Mouse (Mus musculus): ENCODE measurements around the gene Sar1a. TPM values are rescaled to one million over a fixed set of nuclear protein-coding genes. Genes with fewer than 3 reads are reported as not detected.

The Sar1a gene
- polyA plus RNA-seq, 1 experiment from 2014 or later: 273 TPM

DNA sequence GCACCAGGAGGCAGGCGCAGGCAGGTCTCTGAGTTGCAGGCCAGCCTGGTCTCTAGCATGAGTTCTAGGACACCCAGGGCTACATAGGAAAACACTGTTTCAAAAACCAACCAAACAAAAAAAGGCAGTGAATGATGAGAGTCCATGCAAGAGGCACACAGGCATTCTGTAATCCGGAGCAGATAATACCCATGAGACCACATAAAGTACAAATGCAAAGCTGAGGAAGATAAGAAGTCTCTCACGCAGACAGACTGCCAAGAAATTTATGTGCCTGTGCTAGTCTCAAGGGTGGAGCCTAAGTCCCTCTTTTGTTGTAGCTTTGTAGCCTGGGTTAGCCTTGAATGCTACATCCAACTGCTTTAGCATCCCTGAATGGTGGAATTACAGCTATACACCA, 14.4 kb upstream of the Sar1a start:
- Histone ChIP-seq H3K4me1 (ENCODE audit: control insufficient read depth, insufficient read depth, low read length) (no peaks in the 10 kb centered on the region), H3K27ac (replicated peaks; ENCODE audit: low read depth, low read length) (no peak overlapping the region), H3K9ac (replicated peaks; ENCODE audit: low read length) (no peak overlapping the region), H3K9me3 (replicated peaks; ENCODE audit: control insufficient read depth, low read length) (no peaks in the 10 kb centered on the region), H3K27me3 (ENCODE audit: control insufficient read depth, insufficient read depth, low read length) (no peaks in the 10 kb centered on the region), H3K4me2 (ENCODE audit: low read depth, low read length) (no peak overlapping the region), H3K36me3 (replicated peaks; ENCODE audit: control insufficient read depth, insufficient read depth, low read depth, low read length) (peaks cover 8% of the 10 kb centered on the region), H3K4me3 (ENCODE audit: low read depth, low read length) (no peak overlapping the region)
- ATAC-seq (replicated peaks; ENCODE audit: insufficient number of reproducible peaks, low FRiP score, low TSS enrichment, low read depth) (no peak), DNase-seq (ENCODE audit: low spot score) (no peak)
- 95% methylated on average over 3 of the region's 3 CpGs for WGBS

DNA sequence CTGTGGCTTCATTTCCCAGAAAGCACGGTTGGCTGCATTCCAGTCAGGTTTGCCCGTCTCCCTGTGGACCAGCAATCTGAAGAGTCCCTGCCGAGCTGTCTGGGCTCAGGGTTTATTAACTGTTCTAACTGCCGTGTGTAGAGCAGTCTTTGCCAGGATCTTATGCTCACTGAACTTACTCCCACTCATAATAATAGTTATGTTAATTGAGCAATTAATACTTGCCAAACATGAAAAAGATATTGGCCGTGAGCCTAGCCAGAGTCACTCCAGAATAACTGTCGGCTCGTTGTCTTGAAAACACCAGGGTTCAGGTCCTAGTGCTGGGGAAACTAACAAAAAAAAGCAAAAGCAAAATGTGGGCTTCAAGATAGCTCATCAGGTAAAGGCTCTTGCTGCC, 10.8 kb upstream of the Sar1a start:
- Histone ChIP-seq H3K4me2 (ENCODE audit: low read depth, low read length) (no peak overlapping the region), H3K4me3 (ENCODE audit: low read depth, low read length) (no peak overlapping the region), H3K9me3 (replicated peaks; ENCODE audit: control insufficient read depth, low read length) (no peaks in the 10 kb centered on the region), H3K9ac (replicated peaks; ENCODE audit: low read length) (no peak overlapping the region), H3K27ac (replicated peaks; ENCODE audit: low read depth, low read length) (no peak overlapping the region), H3K27me3 (ENCODE audit: control insufficient read depth, insufficient read depth, low read length) (no peaks in the 10 kb centered on the region), H3K4me1 (ENCODE audit: control insufficient read depth, insufficient read depth, low read length) (no peaks in the 10 kb centered on the region), H3K36me3 (replicated peaks; ENCODE audit: control insufficient read depth, insufficient read depth, low read depth, low read length) (peaks cover 9% of the 10 kb centered on the region)
- WGBS: 88% methylated on average over 7 of the region's 7 CpGs
- no peak for ATAC-seq (replicated peaks; ENCODE audit: insufficient number of reproducible peaks, low FRiP score, low TSS enrichment, low read depth)
- DNase-seq (ENCODE audit: low spot score): no peak

DNA sequence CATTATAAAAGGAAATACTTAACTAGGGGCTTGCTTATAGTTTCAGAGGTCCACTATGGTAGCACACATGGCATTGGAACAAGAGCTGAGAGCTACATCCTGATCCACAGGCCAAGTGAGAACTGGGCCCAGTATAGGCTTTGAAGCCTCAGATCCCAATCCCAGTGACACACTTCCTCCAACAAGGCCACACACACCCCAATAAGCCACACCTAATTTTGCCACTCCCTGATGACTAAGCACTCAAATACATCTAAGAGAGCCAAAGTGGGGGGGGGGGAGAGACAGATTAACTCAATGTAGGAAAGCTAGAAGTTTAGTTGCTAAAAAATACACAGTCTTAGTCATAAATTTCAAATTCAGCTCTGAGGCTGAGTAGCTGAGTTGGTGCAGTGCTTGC, 10.2 kb upstream of the Sar1a start:
- Histone ChIP-seq H3K9ac (replicated peaks; ENCODE audit: low read length) (no peak overlapping the region), H3K27me3 (ENCODE audit: control insufficient read depth, insufficient read depth, low read length) (no peaks in the 10 kb centered on the region), H3K4me2 (ENCODE audit: low read depth, low read length) (no peak overlapping the region), H3K36me3 (replicated peaks; ENCODE audit: control insufficient read depth, insufficient read depth, low read depth, low read length) (peaks cover 9% of the 10 kb centered on the region), H3K4me1 (ENCODE audit: control insufficient read depth, insufficient read depth, low read length) (no peaks in the 10 kb centered on the region), H3K27ac (replicated peaks; ENCODE audit: low read depth, low read length) (no peak overlapping the region), H3K4me3 (ENCODE audit: low read depth, low read length) (no peak overlapping the region), H3K9me3 (replicated peaks; ENCODE audit: control insufficient read depth, low read length) (no peaks in the 10 kb centered on the region)
- DNase-seq (ENCODE audit: low spot score): no peak
- ATAC-seq (replicated peaks; ENCODE audit: insufficient number of reproducible peaks, low FRiP score, low TSS enrichment, low read depth): no peak

DNA sequence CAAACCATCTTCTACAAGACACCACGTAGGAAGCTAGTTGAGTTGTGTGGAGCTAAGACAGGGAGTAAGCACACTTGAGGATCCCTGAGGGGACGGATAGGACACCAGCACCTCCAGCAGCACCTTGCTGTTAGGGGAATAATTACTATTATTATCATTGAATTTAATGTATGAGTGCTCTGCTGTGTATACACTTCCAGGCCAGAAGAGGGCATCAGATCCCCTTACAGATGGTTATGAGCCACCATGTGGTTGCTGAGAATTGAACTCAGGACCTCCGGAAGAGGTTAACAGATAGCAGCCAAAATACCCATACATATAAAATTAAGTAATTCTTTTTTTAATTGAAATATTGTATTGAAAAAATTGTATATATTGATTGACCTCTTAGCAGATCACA, 9.3 kb upstream of the Sar1a start:
- DNase-seq (ENCODE audit: low spot score) (no peak), ATAC-seq (replicated peaks; ENCODE audit: insufficient number of reproducible peaks, low FRiP score, low TSS enrichment, low read depth) (no peak)
- Histone ChIP-seq H3K4me3 (ENCODE audit: low read depth, low read length) (no peak overlapping the region), H3K4me1 (ENCODE audit: control insufficient read depth, insufficient read depth, low read length) (no peaks in the 10 kb centered on the region), H3K27me3 (ENCODE audit: control insufficient read depth, insufficient read depth, low read length) (no peaks in the 10 kb centered on the region), H3K9ac (replicated peaks; ENCODE audit: low read length) (no peak overlapping the region), H3K36me3 (replicated peaks; ENCODE audit: control insufficient read depth, insufficient read depth, low read depth, low read length) (peaks cover 9% of the 10 kb centered on the region), H3K9me3 (replicated peaks; ENCODE audit: control insufficient read depth, low read length) (no peaks in the 10 kb centered on the region), H3K4me2 (ENCODE audit: low read depth, low read length) (no peak overlapping the region), H3K27ac (replicated peaks; ENCODE audit: low read depth, low read length) (no peak overlapping the region)
- 93% methylated on average over 3 of the region's 3 CpGs for WGBS

DNA sequence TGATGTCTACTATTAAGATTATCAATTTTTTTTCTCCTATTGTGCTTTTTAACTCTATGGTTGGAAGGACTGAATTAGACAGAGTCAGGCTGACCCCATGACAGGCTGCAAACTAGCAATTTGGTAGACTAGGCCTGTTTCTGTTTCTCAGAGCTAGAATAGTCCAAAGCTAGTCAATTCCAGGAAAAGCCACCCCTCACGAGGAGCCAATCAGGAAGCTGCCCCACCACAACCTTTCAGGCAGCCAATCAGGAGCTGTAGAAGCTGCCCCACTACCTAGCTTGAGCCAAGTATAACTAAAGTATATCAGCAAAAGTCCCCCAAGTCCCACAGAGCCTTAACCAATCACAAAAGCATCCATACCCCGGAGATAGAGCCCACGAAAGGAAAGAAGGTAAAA, 4.2 kb upstream of the Sar1a start:
- WGBS: 79% methylated on average over 3 of the region's 3 CpGs
- Histone ChIP-seq H3K27me3 (ENCODE audit: control insufficient read depth, insufficient read depth, low read length) (no peaks in the 10 kb centered on the region), H3K9ac (replicated peaks; ENCODE audit: low read length) (no peak overlapping the region), H3K4me3 (ENCODE audit: low read depth, low read length) (no peak overlapping the region), H3K36me3 (replicated peaks; ENCODE audit: control insufficient read depth, insufficient read depth, low read depth, low read length) (no peaks in the 10 kb centered on the region), H3K27ac (replicated peaks; ENCODE audit: low read depth, low read length) (no peak overlapping the region), H3K9me3 (replicated peaks; ENCODE audit: control insufficient read depth, low read length) (no peaks in the 10 kb centered on the region), H3K4me2 (ENCODE audit: low read depth, low read length) (no peak overlapping the region), H3K4me1 (ENCODE audit: control insufficient read depth, insufficient read depth, low read length) (no peaks in the 10 kb centered on the region)
- ATAC-seq (replicated peaks; ENCODE audit: insufficient number of reproducible peaks, low FRiP score, low TSS enrichment, low read depth) (no peak), DNase-seq (ENCODE audit: low spot score) (no peak)

DNA sequence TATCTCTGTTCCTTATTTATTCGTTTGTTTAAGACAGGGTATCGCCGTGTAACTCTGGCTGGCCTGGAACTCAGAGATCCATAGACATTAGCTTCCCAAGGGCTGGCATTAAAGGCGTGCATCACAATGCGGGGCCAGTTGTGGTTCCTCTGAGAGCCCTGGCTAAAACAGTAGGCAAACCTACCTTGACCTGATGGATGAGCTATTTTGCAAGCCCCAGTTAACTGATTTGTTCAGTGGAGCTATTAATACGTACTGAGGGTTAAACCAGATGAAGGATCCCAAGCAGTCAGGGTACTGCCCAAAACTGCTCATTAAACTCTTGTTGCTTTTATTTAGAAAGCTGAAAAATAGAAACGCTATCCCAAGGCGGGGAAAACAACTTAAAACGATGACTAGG, 554 bp upstream of the Sar1a start:
- WGBS: 35% methylated on average over 9 of the region's 9 CpGs
- Histone ChIP-seq H3K9me3 (replicated peaks; ENCODE audit: control insufficient read depth, low read length) (no peaks in the 10 kb centered on the region), H3K27ac (replicated peaks; ENCODE audit: low read depth, low read length) (no peak overlapping the region; the same call in 1 of the 2 replicates), H3K4me2 (ENCODE audit: low read depth, low read length) (peak overlapping the region; percentile 73), H3K36me3 (replicated peaks; ENCODE audit: control insufficient read depth, insufficient read depth, low read depth, low read length) (no peaks in the 10 kb centered on the region), H3K9ac (replicated peaks; ENCODE audit: low read length) (peak overlapping the region; percentile 91), H3K4me1 (ENCODE audit: control insufficient read depth, insufficient read depth, low read length) (no peaks in the 10 kb centered on the region; the same call in 1 of the 2 replicates), H3K27me3 (ENCODE audit: control insufficient read depth, insufficient read depth, low read length) (no peaks in the 10 kb centered on the region), H3K4me3 (ENCODE audit: low read depth, low read length) (peak overlapping the region; percentile 98)
- DNase-seq (ENCODE audit: low spot score) (no peak), ATAC-seq (replicated peaks; ENCODE audit: insufficient number of reproducible peaks, low FRiP score, low TSS enrichment, low read depth) (peak; percentile 12; the same call in 1 of the 2 replicates)

DNA sequence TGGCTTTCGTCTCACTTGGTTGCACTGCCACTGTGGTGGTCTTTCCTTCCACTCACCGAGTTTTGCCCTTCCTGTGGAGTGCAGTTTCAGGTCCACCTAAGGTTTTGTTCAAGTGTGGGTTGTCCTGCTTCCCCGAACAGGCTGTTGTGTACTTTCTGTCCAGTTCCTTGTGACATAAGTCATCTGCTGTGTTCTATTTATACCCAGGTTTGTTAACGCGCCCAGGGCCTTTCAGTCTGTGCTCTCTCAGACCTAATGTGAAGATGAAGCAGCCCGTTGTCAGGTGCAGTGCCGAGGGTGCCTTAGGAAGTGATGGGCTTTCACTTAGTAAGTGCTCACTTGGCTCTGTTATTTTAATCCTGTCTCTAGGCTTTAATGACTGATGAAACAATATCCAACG, 9.3 kb downstream of the Sar1a start:
- 90% methylated on average over 8 of the region's 8 CpGs for WGBS
- no peak overlapping the region for H3K27ac ChIP-seq (replicated peaks; ENCODE audit: low read depth, low read length)
- no peak overlapping the region for H3K4me3 ChIP-seq (ENCODE audit: low read depth, low read length)
- H3K9ac ChIP-seq (replicated peaks; ENCODE audit: low read length): no peak overlapping the region
- no peak for DNase-seq (ENCODE audit: low spot score)
- no peaks in the 10 kb centered on the region for H3K9me3 ChIP-seq (replicated peaks; ENCODE audit: control insufficient read depth, low read length)
- H3K36me3 ChIP-seq (replicated peaks; ENCODE audit: control insufficient read depth, insufficient read depth, low read depth, low read length): peaks cover 7% of the 10 kb centered on the region
- no peak for ATAC-seq (replicated peaks; ENCODE audit: insufficient number of reproducible peaks, low FRiP score, low TSS enrichment, low read depth)
- H3K4me2 ChIP-seq (ENCODE audit: low read depth, low read length): no peak overlapping the region
- no peaks in the 10 kb centered on the region for H3K27me3 ChIP-seq (ENCODE audit: control insufficient read depth, insufficient read depth, low read length)
- H3K4me1 ChIP-seq (ENCODE audit: control insufficient read depth, insufficient read depth, low read length): no peaks in the 10 kb centered on the region

DNA sequence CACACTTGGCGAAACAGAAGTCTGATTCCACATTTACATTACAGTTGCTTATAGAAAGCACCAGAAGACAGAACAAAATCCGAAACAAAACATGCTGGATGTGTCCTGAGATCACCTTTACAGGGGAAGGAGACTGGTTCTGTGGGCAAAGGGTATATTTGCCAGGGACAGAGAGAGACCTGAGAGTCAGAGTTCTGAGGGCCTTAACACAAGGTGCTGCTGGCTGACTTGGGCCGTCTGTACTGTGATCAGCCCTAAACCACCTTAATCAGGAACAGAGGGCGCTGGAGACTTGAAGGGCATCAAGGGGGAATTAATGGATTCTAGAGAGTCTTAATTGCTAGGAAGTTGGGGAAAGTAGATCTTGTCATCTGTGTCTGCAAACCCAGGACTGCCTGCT, 13.5 kb downstream of the Sar1a start:
- Histone ChIP-seq H3K4me2 (ENCODE audit: low read depth, low read length) (no peak overlapping the region), H3K36me3 (replicated peaks; ENCODE audit: control insufficient read depth, insufficient read depth, low read depth, low read length) (no peaks in the 10 kb centered on the region; the same call in none of the 2 replicates), H3K9me3 (replicated peaks; ENCODE audit: control insufficient read depth, low read length) (no peaks in the 10 kb centered on the region), H3K27ac (replicated peaks; ENCODE audit: low read depth, low read length) (no peak overlapping the region), H3K4me1 (ENCODE audit: control insufficient read depth, insufficient read depth, low read length) (peaks cover 4% of the 10 kb centered on the region; the same call in 1 of the 2 replicates), H3K4me3 (ENCODE audit: low read depth, low read length) (no peak overlapping the region), H3K27me3 (ENCODE audit: control insufficient read depth, insufficient read depth, low read length) (no peaks in the 10 kb centered on the region), H3K9ac (replicated peaks; ENCODE audit: low read length) (no peak overlapping the region)
- WGBS: 68% methylated on average over 4 of the region's 4 CpGs
- no peak for ATAC-seq (replicated peaks; ENCODE audit: insufficient number of reproducible peaks, low FRiP score, low TSS enrichment, low read depth)
- no peak for DNase-seq (ENCODE audit: low spot score)

All from embryonic facial prominence, embryonic 11.5 days (tissue).